Mouse (Mus musculus) heart, embryonic 10.5 days (tissue): Measurements from ENCODE around the gene Ackr1. TPM values are rescaled to one million over a fixed set of nuclear protein-coding genes. Genes with fewer than 3 reads are reported as not detected.
"Not testable (repeated sequence)": the region's sequence is repeated elsewhere in the genome, so short reads cannot be mapped to it uniquely, and the experiment has no call there.

Experiments used
- DNase-seq: peaks from one replicate; pipeline ENCODE4 v3.0.0-alpha.2; 2017; ENCODE audit warnings: low spot score
- H3K27ac ChIP-seq: fragments of 300-500 bp; sonication (generic); 2 replicates; pipeline ENCODE4 v1.5.1; 2016; ENCODE audit warnings: mild to moderate bottlenecking
- H3K27me3 ChIP-seq: fragments of 300-500 bp; sonication (generic); 2 replicates; pipeline ENCODE4 v1.6.1; 2016; ENCODE audit warnings: mild to moderate bottlenecking; ENCODE audit not compliant: poor library complexity, insufficient read depth, severe bottlenecking
- H3K36me3 ChIP-seq: fragments of 300-500 bp; sonication (generic); 2 replicates; pipeline ENCODE4 v1.6.1; 2016; ENCODE audit warnings: mild to moderate bottlenecking, moderate library complexity
- H3K4me1 ChIP-seq: fragments of 300-500 bp; sonication (generic); 2 replicates; pipeline ENCODE4 v1.6.1; 2016; ENCODE audit warnings: mild to moderate bottlenecking
- H3K4me3 ChIP-seq: fragments of 300-500 bp; sonication (generic); 2 replicates; pipeline ENCODE4 v1.5.1; 2016; ENCODE audit warnings: mild to moderate bottlenecking, moderate library complexity
- H3K9me3 ChIP-seq: fragments of 300-500 bp; sonication (generic); 2 replicates; pipeline ENCODE4 v1.6.1; 2016; ENCODE audit warnings: mild to moderate bottlenecking, moderate library complexity
- WGBS: fragments of 180-500 bp; shearing (Covaris S2); methylation state at CpG from one replicate; pipeline ENCODE4 v1.1.7; 2016; 5-methylcytosine and 5-hydroxymethylcytosine counted together
- polyA plus RNA-seq: library from polyadenylated mRNA; unstranded; fragments of >200 nt; fragmentation: Nextera tagmentation; extraction: Ambion mirVana; gene quantifications from 2 replicates; pipeline ENCODE4 v1.2.1, GENCODE M21; 2016

Gene Ackr1
- polyA plus RNA-seq, 1 experiment from 2014 or later, result 1.8 TPM

GRCm38 (mm10) chr1:173315725-173316124 lies 17.8 kb downstream of the Ackr1 start:
- no peak overlapping the region for H3K27ac ChIP-seq
- no peaks in the 10 kb centered on the region for H3K36me3 ChIP-seq
- H3K4me1 ChIP-seq, result no peaks in the 10 kb centered on the region
- DNase-seq, result no peak
- no peaks in the 10 kb centered on the region for H3K27me3 ChIP-seq
- WGBS, result 80% methylated on average over 3 of the region's 3 CpGs
- H3K4me3 ChIP-seq, result no peak overlapping the region
- H3K9me3 ChIP-seq, result no peaks in the 10 kb centered on the region

GRCm38 (mm10) chr1:173313535-173314050 lies 20.0 kb downstream of the Ackr1 start:
- H3K4me1 ChIP-seq, H3K27me3 ChIP-seq, H3K4me3 ChIP-seq, H3K36me3 ChIP-seq, H3K27ac ChIP-seq, DNase-seq, H3K9me3 ChIP-seq: not testable (repeated sequence)
- WGBS, result 67% methylated on average over 7 of the region's 7 CpGs

GRCm38 (mm10) chr1:173302795-173303194 lies 30.8 kb downstream of the Ackr1 start:
- not testable (repeated sequence) for H3K4me3 ChIP-seq, H3K27me3 ChIP-seq, H3K4me1 ChIP-seq, H3K9me3 ChIP-seq, DNase-seq, H3K36me3 ChIP-seq, H3K27ac ChIP-seq
- 60% methylated on average over 3 of the region's 3 CpGs for WGBS

Other genes starting within 250 kb of the Ackr1 start
- not detected in 2 replicates for gene Olfr1408, start 196.4 kb downstream of the Ackr1 start, polyA plus RNA-seq
- not detected in 2 replicates for gene Olfr1406, start 143.1 kb downstream of the Ackr1 start, polyA plus RNA-seq
- gene Olfr218, start 135.9 kb downstream of the Ackr1 start, polyA plus RNA-seq, result not detected in 2 replicates
- not detected in 2 replicates for gene Olfr1404, start 121.4 kb downstream of the Ackr1 start, polyA plus RNA-seq
- gene Fcer1a, start 106.5 kb downstream of the Ackr1 start, polyA plus RNA-seq, result not detected in 2 replicates
- gene Olfr418, start 67.7 kb downstream of the Ackr1 start, polyA plus RNA-seq, result not detected in 2 replicates
- not detected in 2 replicates for gene Mptx2, start 56.0 kb downstream of the Ackr1 start, polyA plus RNA-seq
- 1.3 and 1.5 TPM in 2 replicates for gene Aim2, start 17.1 kb upstream of the Ackr1 start, polyA plus RNA-seq
- 1.2 and 1.3 TPM in 2 replicates for gene Cadm3, start 33.9 kb upstream of the Ackr1 start, polyA plus RNA-seq
- not detected in 2 replicates for gene Ifi206, start 157.3 kb upstream of the Ackr1 start, polyA plus RNA-seq
- not detected in 2 replicates for gene Ifi214, start 202.2 kb upstream of the Ackr1 start, polyA plus RNA-seq